In the genomic region with DNA sequence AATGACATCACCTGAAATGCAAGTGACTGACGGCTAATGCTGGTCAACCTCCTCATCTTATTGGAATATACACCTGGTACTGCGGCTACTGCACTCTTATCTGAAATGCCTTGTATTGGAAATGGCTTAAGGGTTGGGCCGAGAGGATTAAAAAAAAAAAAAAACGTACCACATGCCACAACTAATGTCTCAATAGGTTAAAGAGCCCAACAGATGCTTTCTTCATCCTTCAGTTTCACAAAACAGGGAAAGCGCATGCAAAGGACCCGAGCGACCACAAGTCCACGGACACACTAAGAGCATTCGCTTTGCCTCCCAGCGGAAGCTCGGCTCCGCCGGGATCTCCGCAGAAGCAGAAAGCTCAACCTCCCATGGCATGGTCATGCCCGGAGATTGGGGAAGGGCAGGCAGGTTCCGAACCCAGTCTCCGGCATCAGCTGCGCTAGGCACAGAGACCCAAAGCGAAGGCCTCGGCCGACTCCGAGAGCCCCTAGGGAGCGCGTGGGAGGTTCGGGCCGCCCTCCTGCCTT, we compare ENCODE assay signal across 8 mouse cellular contexts. TPM values are rescaled to one million over a fixed set of nuclear protein-coding genes. Genes with fewer than 3 reads are reported as not detected.
DNase-seq lines count a peak whose midpoint lies in the region; ATAC-seq and TF ChIP-seq lines count a peak whose summit lies in the region.

No protein-coding gene starts in this region.

- no peak for TF ChIP-seq POLR2A in liver, adult 2 months (IDR thresholded peaks at IDR 0.05; ENCODE audit: extremely low read depth, insufficient read depth, low read length)

- peak overlapping the region; percentile 92 for H3K9ac ChIP-seq in liver, adult 2 months (ENCODE audit: low read depth, low read length)
- H3K9ac ChIP-seq in forebrain, embryonic 12.5 days, result peak overlapping the region; percentile 98

- peak; percentile 55 for DNase-seq in liver, adult 2 months (ENCODE audit: extremely low read depth, low read depth, low spot score)
- DNase-seq in liver (no peak), WW6 (ENCODE audit: low read depth, low spot score) (peak; percentile 24)
- peak; percentile 84 for DNase-seq in limb, embryonic 10.5 days (ENCODE audit: low spot score)
- DNase-seq in right cerebral cortex, postnatal 4 days, result no peak
- no peak for DNase-seq in frontal cortex, adult 2 months (ENCODE audit: extremely low spot score in 1 of 2, low spot score in 1 of 2)

- peak overlapping the region; percentile 97 for H3K27ac ChIP-seq in liver, adult 2 months (replicated peaks; ENCODE audit: insufficient read depth, low read depth, low read length)
- peak overlapping the region; percentile 100 for H3K27ac ChIP-seq in forebrain, embryonic 12.5 days
- peak overlapping the region; percentile 100 for H3K27ac ChIP-seq in limb, embryonic 10.5 days

- WGBS in liver, adult 2 months, result under 1% methylated on average over 26 of the region's 26 CpGs
- 1% methylated on average over 26 of the region's 26 CpGs for WGBS in forebrain, embryonic 12.5 days
- WGBS in limb, embryonic 10.5 days, result 2% methylated on average over 26 of the region's 26 CpGs

- peaks cover 12% of the 10 kb centered on the region for H3K4me1 ChIP-seq in liver, adult 2 months (ENCODE audit: control insufficient read depth, insufficient read depth, low read length)
- peaks cover 12% of the 10 kb centered on the region for H3K4me1 ChIP-seq in forebrain, embryonic 12.5 days
- H3K4me1 ChIP-seq in limb, embryonic 10.5 days, result peaks cover 15% of the 10 kb centered on the region

- no peak for ATAC-seq in forebrain, embryonic 12.5 days (ENCODE audit: low FRiP score)
- peak; percentile 6; the same call in 1 of the 2 replicates for ATAC-seq in monocyte, adult 5-6 weeks (replicated peaks; ENCODE audit: insufficient number of reproducible peaks, low FRiP score, low TSS enrichment, poor library complexity, severe bottlenecking)

- H3K4me3 ChIP-seq in liver, adult 2 months (ENCODE audit: insufficient read depth, low read depth, low read length), result peak overlapping the region; percentile 85
- peak overlapping the region; percentile 85 for H3K4me3 ChIP-seq in forebrain, embryonic 12.5 days (replicated peaks)
- H3K4me3 ChIP-seq in limb, embryonic 10.5 days, result peak overlapping the region; percentile 73

- H3K79me2 ChIP-seq in liver, adult 2 months (ENCODE audit: control insufficient read depth, insufficient read depth, low read length), result peaks cover 17% of the 10 kb centered on the region; the same call in 1 of the 2 replicates

- no peaks in the 10 kb centered on the region for H3K9me3 ChIP-seq in forebrain, embryonic 12.5 days
- H3K9me3 ChIP-seq in limb, embryonic 10.5 days (replicated peaks), result no peaks in the 10 kb centered on the region

- H3K27me3 ChIP-seq in liver, adult 2 months (ENCODE audit: control insufficient read depth, insufficient read depth, low read length), result no peaks in the 10 kb centered on the region
- no peaks in the 10 kb centered on the region for H3K27me3 ChIP-seq in forebrain, embryonic 12.5 days
- no peaks in the 10 kb centered on the region for H3K27me3 ChIP-seq in limb, embryonic 10.5 days (ENCODE audit: low read depth, poor library complexity, severe bottlenecking)

- peak overlapping the region; percentile 55 for H3K4me2 ChIP-seq in forebrain, embryonic 12.5 days

- H3K36me3 ChIP-seq in liver, adult 2 months (ENCODE audit: control insufficient read depth, insufficient read depth, low read length), result peaks cover 9% of the 10 kb centered on the region; the same call in 1 of the 2 replicates
- H3K36me3 ChIP-seq in forebrain, embryonic 12.5 days (replicated peaks), result peaks cover 24% of the 10 kb centered on the region
- peaks cover 58% of the 10 kb centered on the region for H3K36me3 ChIP-seq in limb, embryonic 10.5 days

- no peak for TF ChIP-seq CTCF in liver, adult 2 months (IDR thresholded peaks at IDR 0.05; ENCODE audit: low read depth, low read length)

RNA-seq across cellular contexts. Expression of a gene that starts 0.3 kb away (rescaled TPM):
- total RNA-seq in liver, adult 2 months (2014; rRNA removed), result 6.5 and 7.3 TPM in 2 replicates
- polyA plus RNA-seq in liver, adult 2 months (2012; rRNA removed), result 3.7 and 6.6 TPM in 2 replicates
- polyA plus RNA-seq in forebrain, embryonic 12.5 days (2016; fragmentation: Nextera tagmentation; extraction: Ambion mirVana), result 27.8 and 31.3 TPM in 2 replicates
- 23.8 and 27.5 TPM in 2 replicates for polyA plus RNA-seq in limb, embryonic 10.5 days (2016; fragmentation: Nextera tagmentation; extraction: Ambion mirVana)
- total RNA-seq in monocyte, adult 5-6 weeks (2017), result 27.5 to 63.8 TPM (median 40.2 TPM) in 3 replicates
- polyA plus RNA-seq in frontal cortex, adult 2 months (2012; rRNA removed), result 11.4 and 14.0 TPM in 2 replicates

RNA-seq across cellular contexts. Expression of a gene that starts 42.7 kb away (rescaled TPM):
- total RNA-seq in liver, adult 2 months (2014; rRNA removed), result 59.8 and 65.7 TPM in 2 replicates
- 12.8 and 14.8 TPM in 2 replicates for polyA plus RNA-seq in liver, adult 2 months (2012; rRNA removed)
- 58.6 and 61.1 TPM in 2 replicates for polyA plus RNA-seq in forebrain, embryonic 12.5 days (2016; fragmentation: Nextera tagmentation; extraction: Ambion mirVana)
- polyA plus RNA-seq in limb, embryonic 10.5 days (2016; fragmentation: Nextera tagmentation; extraction: Ambion mirVana), result 49.2 and 51.6 TPM in 2 replicates
- 130 to 147 TPM (median 136 TPM) in 3 replicates for total RNA-seq in monocyte, adult 5-6 weeks (2017)
- 46.6 and 49.4 TPM in 2 replicates for polyA plus RNA-seq in frontal cortex, adult 2 months (2012; rRNA removed)

Comparison
In these comparisons a context has a peak if more than half of its experiments do, and no peak if none do; other contexts are left out.
1. DNase-seq: peak in liver, adult 2 months (single experiment), WW6 (single experiment) and limb, embryonic 10.5 days (single experiment); none in liver (single experiment), right cerebral cortex, postnatal 4 days (single experiment) and frontal cortex, adult 2 months (0 of 2).
2. Peak in every context shown above with its lines, with median percentiles within 50 percentile points of each other: H3K27ac ChIP-seq and H3K4me3 ChIP-seq.